Mouse (Mus musculus) lung, adult 2 months (tissue): ENCODE data around the gene Bcl2.

Source experiments
- CTCF ChIP-seq: fragments of 200-500 bp; IDR thresholded peaks from 2 replicates; pipeline ENCODE4 v1.5.1; 2011; ENCODE audit warnings: mild to moderate bottlenecking, low read length, control low read depth; ENCODE audit not compliant: insufficient read depth
- POLR2A ChIP-seq: fragments of 200-500 bp; IDR thresholded peaks from 2 replicates; pipeline ENCODE4 v1.6.1; 2011; ENCODE audit warnings: low read depth, mild to moderate bottlenecking, control low read depth, low read length, borderline replicate concordance; ENCODE audit errors: extremely low read depth

DNA sequence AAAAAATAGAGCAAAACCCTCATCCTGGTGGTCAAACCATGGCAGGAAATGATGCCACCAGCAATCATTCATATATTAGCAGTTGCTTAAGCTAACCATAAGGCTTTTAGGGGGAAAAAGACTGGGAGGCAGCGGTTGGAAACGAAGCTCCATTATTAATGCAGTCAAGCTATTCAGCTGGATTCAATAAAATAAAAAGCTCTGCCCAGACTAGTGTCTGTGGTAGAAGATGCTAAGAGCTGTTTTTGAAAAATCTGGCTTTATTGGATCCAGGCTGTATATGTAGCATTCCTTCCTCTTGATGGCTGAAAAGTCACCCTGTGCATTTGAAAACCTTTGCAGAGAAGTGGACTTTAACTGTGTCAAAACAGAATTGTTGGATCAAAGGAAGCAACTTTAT is 141.6 kb downstream of the Bcl2 start:
- TF ChIP-seq CTCF (no peak), POLR2A (no peak)
